Mouse (Mus musculus) G1E (cell line): Measurements from ENCODE around the gene Sele.

Source experiments
- CTCF ChIP-seq: IDR thresholded peaks from 2 replicates; pipeline ENCODE4 v1.5.1; 2012; ENCODE audit warnings: low read depth, low read length, inconsistent platforms, mixed read lengths
- GATA1 ChIP-seq: IDR thresholded peaks from 2 replicates; pipeline ENCODE4 v1.6.1; 2012; ENCODE audit warnings: borderline replicate concordance, low read length, inconsistent platforms, mixed read lengths
- POLR2AphosphoS5 ChIP-seq: IDR thresholded peaks from 2 replicates; pipeline ENCODE4 v1.6.1; 2012; ENCODE audit warnings: low read depth, low read length, inconsistent platforms; ENCODE audit not compliant: insufficient replicate concordance
- TAL1 ChIP-seq: conservative IDR thresholded peaks from 2 replicates; pipeline ENCODE4 v1.6.1; 2012; ENCODE audit warnings: low read depth, low read length, inconsistent platforms, mixed read lengths

DNA sequence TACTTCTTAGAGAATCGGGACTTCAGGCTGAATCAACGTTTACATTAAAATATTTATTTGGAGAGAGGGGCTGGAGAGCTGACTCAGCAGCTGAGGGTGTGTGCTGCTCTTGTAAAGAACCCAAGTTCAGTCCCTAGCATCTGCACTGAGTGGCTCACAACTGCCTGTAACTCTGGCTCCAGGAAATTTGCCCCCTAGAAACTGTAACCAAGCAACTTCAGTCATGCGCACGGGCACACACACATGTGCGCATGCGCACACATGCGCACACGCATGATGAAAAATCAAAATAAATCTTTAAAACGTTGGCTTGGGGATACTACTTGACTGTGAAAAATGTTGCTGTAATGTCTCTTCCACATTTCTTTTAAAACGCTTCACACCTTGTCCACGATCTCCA, 31.1 kb downstream of the Sele start:
- no peak for TF ChIP-seq CTCF
- no peak for TF ChIP-seq GATA1
- no peak for TF ChIP-seq POLR2AphosphoS5
- no peak for TF ChIP-seq TAL1
